Mouse (Mus musculus) heart, embryonic 11.5 days (tissue): ENCODE results near the gene Ate1. TPM values are rescaled to one million over a fixed set of nuclear protein-coding genes. Genes with fewer than 3 reads are reported as not detected.
A peak's percentile ranks its signal among the peaks of the same experiment; 100 is the strongest.
"Not testable (repeated sequence)": the region's sequence is repeated elsewhere in the genome, so short reads cannot be mapped to it uniquely, and the experiment has no call there.

ENCODE experiments used
- ATAC-seq: fragments of 200-750 bp; cut with Nextera tagmentation; replicated peaks from 2 replicates; pipeline ENCODE4 v1.8.0; 2017; ENCODE audit warnings: moderate library complexity; ENCODE audit not compliant: insufficient number of reproducible peaks, low FRiP score, low TSS enrichment
- H3K27ac ChIP-seq: fragments of 300-500 bp; sonication (generic); 2 replicates; pipeline ENCODE4 v1.5.1; 2014; ENCODE audit warnings: mild to moderate bottlenecking, low read depth, low read length
- H3K27me3 ChIP-seq: fragments of 300-500 bp; sonication (generic); 2 replicates; pipeline ENCODE4 v1.6.1; 2014; ENCODE audit warnings: mild to moderate bottlenecking, low read length, mixed read lengths; ENCODE audit not compliant: control insufficient read depth, insufficient read depth
- H3K36me3 ChIP-seq: fragments of 300-500 bp; sonication (generic); 2 replicates; pipeline ENCODE4 v1.6.1; 2014; ENCODE audit warnings: mild to moderate bottlenecking, low read length, moderate library complexity, mixed read lengths; ENCODE audit not compliant: control insufficient read depth, insufficient read depth
- H3K4me1 ChIP-seq: fragments of 300-500 bp; sonication (generic); 2 replicates; pipeline ENCODE4 v1.6.1; 2014; ENCODE audit warnings: low read length; ENCODE audit not compliant: control insufficient read depth, insufficient read depth
- H3K4me2 ChIP-seq: fragments of 300-500 bp; sonication (generic); 2 replicates; pipeline ENCODE4 v1.6.1; 2014; ENCODE audit warnings: mild to moderate bottlenecking, moderate library complexity
- H3K4me3 ChIP-seq: fragments of 300-500 bp; sonication (generic); 2 replicates; pipeline ENCODE4 v1.5.1; 2014; ENCODE audit warnings: low read depth, low read length
- H3K9ac ChIP-seq: fragments of 300-500 bp; sonication (generic); 2 replicates; pipeline ENCODE4 v1.6.1; 2014; ENCODE audit warnings: mild to moderate bottlenecking, low read depth, low read length, moderate library complexity
- H3K9me3 ChIP-seq: fragments of 300-500 bp; sonication (generic); replicated peaks from 2 replicates; pipeline ENCODE4 v1.6.1; 2016; ENCODE audit warnings: low read length; ENCODE audit not compliant: control insufficient read depth
- WGBS: fragments of 180-500 bp; shearing (Covaris S2); extraction: QIAGEN DNeasy Blood & Tissue Kit; methylation state at CpG from one replicate; pipeline ENCODE4 v1.1.7; 2014; ENCODE audit not compliant: insufficient replicate concordance; 5-methylcytosine and 5-hydroxymethylcytosine counted together
- polyA plus RNA-seq: library from polyadenylated mRNA; unstranded; fragments of >200 nt; fragmentation: Nextera tagmentation; extraction: Ambion mirVana; gene quantifications from 2 replicates; pipeline ENCODE4 v1.2.1, GENCODE M21; 2014

Ate1 gene
- polyA plus RNA-seq, 1 experiment from 2014 or later: 67.1 TPM

DNA sequence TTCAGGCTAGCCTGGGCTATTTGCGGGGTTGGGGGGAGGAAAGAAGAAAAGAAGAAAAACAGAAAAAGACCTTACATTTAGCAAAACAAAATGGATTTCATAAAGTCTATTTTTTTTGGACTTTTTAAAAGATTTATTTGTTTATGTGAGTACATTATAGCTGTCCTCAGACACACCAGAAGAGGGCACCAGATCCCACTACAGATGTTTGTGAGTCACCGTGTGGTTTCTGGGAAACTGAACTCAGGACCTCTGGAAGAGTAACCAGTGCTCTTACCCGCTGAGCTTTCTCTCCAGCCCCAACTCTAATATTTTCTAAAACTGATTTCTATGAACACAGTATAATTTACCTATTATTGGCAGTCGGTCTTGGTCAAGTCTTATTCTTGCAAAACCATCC lies 15.0 kb upstream of the Ate1 start:
- no peaks in the 10 kb centered on the region for H3K9me3 ChIP-seq
- ATAC-seq: no peak
- H3K27me3 ChIP-seq: no peaks in the 10 kb centered on the region
- H3K27ac ChIP-seq: no peak overlapping the region
- no peak overlapping the region for H3K9ac ChIP-seq
- H3K36me3 ChIP-seq: peaks cover 15% of the 10 kb centered on the region
- no peak overlapping the region for H3K4me2 ChIP-seq
- H3K4me3 ChIP-seq: no peak overlapping the region
- 87% methylated on average over 4 of the region's 4 CpGs for WGBS
- H3K4me1 ChIP-seq: 0 out of 2 replicates have a peak, but pooled peaks cover 3% of the 10 kb centered on the region

GRCm38 (mm10) chr7:130533316-130534260 lies 13.4 kb upstream of the Ate1 start:
- Histone ChIP-seq H3K36me3 (peaks cover 15% of the 10 kb centered on the region), H3K9ac (no peak overlapping the region)
- ATAC-seq: peak; percentile 55; the same call in 1 of the 2 replicates

DNA sequence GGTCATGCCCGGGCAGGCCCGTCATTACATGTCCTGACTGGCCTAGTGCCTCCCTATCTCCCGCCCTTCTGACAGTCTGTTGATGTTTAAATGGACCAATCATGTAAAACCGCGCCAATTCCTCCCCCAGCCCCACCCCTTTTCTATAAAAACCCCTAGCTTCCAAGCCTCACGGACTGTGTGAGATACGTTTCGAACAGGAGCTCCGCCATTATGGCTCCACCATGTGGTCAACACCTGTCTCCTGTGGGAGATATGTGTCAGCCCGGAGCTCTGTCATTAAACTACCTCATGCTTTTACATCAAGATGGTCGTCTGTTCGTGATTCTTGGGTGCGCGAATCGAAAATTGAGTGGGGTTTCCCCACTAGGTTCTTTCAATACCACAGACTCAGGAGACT lies 11.0 kb upstream of the Ate1 start:
- not testable (repeated sequence) for H3K27me3 ChIP-seq, H3K4me1 ChIP-seq, H3K27ac ChIP-seq, H3K4me2 ChIP-seq, H3K9me3 ChIP-seq, ATAC-seq, H3K4me3 ChIP-seq, H3K9ac ChIP-seq
- 96% methylated on average over 14 of the region's 15 CpGs for WGBS
- peaks cover 12% of the 10 kb centered on the region for H3K36me3 ChIP-seq

More at GRCm38 (mm10) chr7:130533316-130534260, 13.4 kb upstream of the Ate1 start:
- H3K4me2 ChIP-seq: no peak overlapping the region
- no peak overlapping the region for H3K4me3 ChIP-seq
- peak overlapping the region; percentile 29; the same call in 1 of the 2 replicates for H3K27ac ChIP-seq
- 0 out of 2 replicates have a peak, but pooled peaks cover 3% of the 10 kb centered on the region for H3K4me1 ChIP-seq
- 47% methylated on average over 24 of the region's 25 CpGs for WGBS
- no peaks in the 10 kb centered on the region for H3K9me3 ChIP-seq
- H3K27me3 ChIP-seq: no peaks in the 10 kb centered on the region

DNA sequence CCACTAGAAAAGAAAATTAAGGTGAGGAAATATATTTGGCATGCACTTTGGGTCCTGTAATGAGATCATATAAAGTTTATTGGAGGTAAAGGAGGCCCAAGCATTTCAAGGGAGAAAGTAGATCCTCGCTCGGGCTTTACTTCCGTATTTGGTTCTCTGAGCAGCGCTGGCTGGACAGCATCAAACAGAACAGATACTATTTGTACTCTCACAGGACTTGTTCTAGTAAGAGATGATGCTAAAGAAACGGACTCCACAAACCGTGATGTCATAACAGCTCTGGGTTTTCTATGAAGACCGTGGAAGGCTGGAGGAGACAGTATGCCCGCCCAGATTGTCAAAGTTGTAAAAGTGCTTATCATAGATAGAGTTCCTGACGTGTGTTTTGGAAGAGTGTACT lies 7.1 kb upstream of the Ate1 start:
- Histone ChIP-seq H3K4me1 (no peaks in the 10 kb centered on the region), H3K36me3 (peaks cover 9% of the 10 kb centered on the region), H3K4me3 (no peak overlapping the region), H3K27ac (no peak overlapping the region), H3K27me3 (no peaks in the 10 kb centered on the region), H3K4me2 (no peak overlapping the region), H3K9ac (no peak overlapping the region), H3K9me3 (no peaks in the 10 kb centered on the region)
- ATAC-seq: no peak
- 69% methylated on average over 9 of the region's 9 CpGs for WGBS

- H3K36me3 ChIP-seq: no peaks in the 10 kb centered on the region
- no peaks in the 10 kb centered on the region for H3K9me3 ChIP-seq
- H3K4me1 ChIP-seq: peaks cover 7% of the 10 kb centered on the region
- H3K4me3 ChIP-seq: no peak overlapping the region
- H3K27me3 ChIP-seq: no peaks in the 10 kb centered on the region
- H3K9ac ChIP-seq: no peak overlapping the region
- H3K27ac ChIP-seq: no peak overlapping the region
- no peak overlapping the region for H3K4me2 ChIP-seq
- ATAC-seq: no peak
- 91% methylated on average over 8 of the region's 8 CpGs for WGBS
Measured at GRCm38 (mm10) chr7:130523451-130523850, 3.3 kb upstream of the Ate1 start.

- Histone ChIP-seq H3K27ac (peak overlapping the region; percentile 38; the same call in 1 of the 2 replicates), H3K4me1 (peaks cover 14% of the 10 kb centered on the region), H3K36me3 (no peaks in the 10 kb centered on the region), H3K4me2 (no peak overlapping the region), H3K9ac (no peak overlapping the region), H3K27me3 (no peaks in the 10 kb centered on the region), H3K9me3 (no peaks in the 10 kb centered on the region), H3K4me3 (no peak overlapping the region)
- WGBS: 73% methylated on average over 14 of the region's 14 CpGs
- no peak for ATAC-seq
Measured at GRCm38 (mm10) chr7:130520812-130521422, 748 bp upstream of the Ate1 start.

- peak overlapping the region; percentile 87 for H3K4me3 ChIP-seq
- peak overlapping the region; percentile 98 for H3K9ac ChIP-seq
- H3K4me1 ChIP-seq: peaks cover 14% of the 10 kb centered on the region
- peak; percentile 98 for ATAC-seq
- no peaks in the 10 kb centered on the region for H3K9me3 ChIP-seq
- peak overlapping the region; percentile 83 for H3K4me2 ChIP-seq
- WGBS: under 1% methylated on average over 88 of the region's 90 CpGs
- H3K27ac ChIP-seq: peak overlapping the region; percentile 97
- no peaks in the 10 kb centered on the region for H3K36me3 ChIP-seq
- no peaks in the 10 kb centered on the region for H3K27me3 ChIP-seq
Measured at GRCm38 (mm10) chr7:130519096-130520048, 797 bp downstream of the Ate1 start.
